Mouse (Mus musculus): Measurements from ENCODE around the gene Sgta.
"Not testable (repeated sequence)": the region's sequence is repeated elsewhere in the genome, so short reads cannot be mapped to it uniquely, and the experiment has no call there.

Gene Sgta

DNA sequence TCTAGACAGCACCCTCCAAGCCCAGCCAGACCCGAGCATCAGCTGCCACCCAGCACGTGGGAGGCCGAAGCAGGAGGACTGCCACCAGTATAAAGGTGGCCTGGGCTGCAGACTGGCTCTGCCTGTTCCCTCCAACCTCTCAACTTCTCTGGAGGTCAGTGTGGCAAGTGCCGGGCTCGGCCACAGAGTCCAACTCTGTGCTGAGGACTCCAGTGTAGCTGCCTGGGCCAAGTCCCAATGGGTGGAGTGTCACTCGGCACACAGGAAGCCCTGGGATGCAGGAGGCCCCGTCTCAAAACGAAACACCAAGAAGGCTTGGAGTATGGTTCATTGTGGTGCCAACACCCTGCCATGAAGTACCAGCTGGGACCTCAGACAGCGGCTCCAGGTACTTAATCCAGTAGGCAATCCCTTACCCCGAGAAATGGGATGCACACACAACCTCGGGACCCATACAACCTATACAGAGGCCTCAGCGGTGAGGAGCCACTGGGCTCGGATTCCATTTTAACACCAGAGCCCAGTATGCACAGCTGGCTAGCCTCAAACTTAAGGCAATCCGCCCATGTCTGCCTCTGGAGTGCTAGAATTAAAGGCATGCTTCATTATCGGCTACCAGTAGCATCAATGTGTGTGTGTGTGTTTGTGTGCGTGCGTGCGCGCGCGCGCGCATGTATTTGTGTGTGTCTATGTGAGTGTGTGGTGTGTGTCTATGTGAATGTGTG lies 2.4 kb downstream of the Sgta start:
- DNase-seq (ENCODE audit: low spot score): no peak

DNA sequence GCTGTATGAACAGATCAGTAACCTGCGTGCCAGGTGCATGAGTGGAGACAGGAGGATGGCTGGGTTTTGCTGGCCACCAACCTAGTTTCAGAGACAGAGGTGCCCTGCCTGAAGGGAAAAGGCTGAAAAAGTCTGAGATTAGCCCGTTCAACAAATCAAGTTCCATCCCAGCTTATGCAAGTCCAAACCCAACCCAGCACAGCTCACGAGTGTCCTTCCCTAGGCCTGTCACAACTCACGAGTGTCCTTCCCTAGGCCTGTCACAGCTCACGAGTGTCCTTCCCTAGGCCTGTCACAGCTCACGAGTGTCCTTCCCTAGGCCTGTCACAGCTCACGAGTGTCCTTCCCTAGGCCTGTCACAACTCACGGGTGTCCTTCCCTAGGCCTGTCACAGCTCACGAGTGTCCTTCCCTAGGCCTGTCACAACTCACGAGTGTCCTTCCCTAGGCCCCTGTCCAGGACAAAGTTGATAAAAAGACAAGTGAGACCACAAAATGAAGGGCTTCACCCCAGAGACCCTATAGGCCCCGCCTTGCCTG lies 4.1 kb downstream of the Sgta start:
- DNase-seq (ENCODE audit: low spot score): not testable (repeated sequence)

DNA sequence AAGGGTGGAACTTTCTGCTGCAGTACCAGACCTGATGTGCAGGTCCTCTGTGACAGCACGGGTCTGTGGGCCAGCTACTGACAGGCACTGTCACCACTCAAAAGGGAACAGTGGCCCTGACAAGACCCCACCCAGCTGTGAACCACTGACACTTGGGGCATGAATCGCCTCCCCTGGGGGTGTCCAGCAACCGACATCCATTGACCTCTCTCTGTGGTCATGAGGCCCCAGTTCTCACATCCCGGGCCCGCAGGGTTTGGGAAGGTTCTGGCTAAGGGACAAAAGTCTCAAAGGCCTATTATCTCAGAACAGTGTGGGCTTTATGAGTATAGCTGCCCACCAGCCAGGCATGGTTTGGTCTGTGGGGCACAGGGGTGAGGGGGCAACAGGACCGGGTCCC lies 4.8 kb downstream of the Sgta start:
- DNase-seq (ENCODE audit: low spot score): no peak

DNA sequence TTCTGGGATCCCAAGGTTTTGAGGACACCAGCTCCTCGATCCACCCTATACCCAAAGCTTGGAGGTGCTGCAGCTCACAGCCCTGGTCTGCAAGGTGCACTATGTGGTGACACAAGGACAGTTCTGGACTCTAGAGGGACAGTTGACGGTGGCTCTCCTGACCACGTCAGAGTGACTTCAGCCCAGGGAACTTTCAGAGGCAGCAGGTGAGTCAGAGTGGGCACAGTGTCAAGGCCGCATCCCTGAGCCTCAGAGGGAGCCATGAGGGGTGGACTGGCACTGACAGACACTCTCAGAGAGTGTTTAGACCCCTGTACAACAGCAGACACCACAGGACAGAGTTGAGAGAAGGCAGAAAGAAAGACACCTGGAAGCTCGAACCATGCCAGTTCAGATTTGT lies 7.4 kb downstream of the Sgta start:
- no peak for DNase-seq (ENCODE audit: low spot score)

DNA sequence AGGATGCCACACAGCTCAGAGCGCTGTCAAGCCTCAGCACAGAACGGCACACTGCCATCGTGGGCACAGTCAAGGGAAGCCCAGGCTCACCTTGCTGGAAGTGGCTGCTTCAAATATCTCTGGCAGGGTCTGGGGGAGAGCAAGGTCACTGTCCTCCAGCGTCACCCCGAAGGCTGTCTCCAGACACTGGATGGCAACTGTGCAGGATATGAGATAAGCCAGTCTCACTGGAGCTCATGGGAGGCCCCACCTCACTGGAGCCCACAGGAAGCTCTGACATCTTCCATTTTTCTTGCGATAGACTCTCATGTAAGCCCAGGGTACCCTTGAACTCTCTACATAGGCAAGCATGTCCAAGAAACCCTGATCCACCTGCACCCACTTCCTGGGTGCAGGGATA lies 8.8 kb downstream of the Sgta start:
- DNase-seq (ENCODE audit: low spot score): no peak

DNA sequence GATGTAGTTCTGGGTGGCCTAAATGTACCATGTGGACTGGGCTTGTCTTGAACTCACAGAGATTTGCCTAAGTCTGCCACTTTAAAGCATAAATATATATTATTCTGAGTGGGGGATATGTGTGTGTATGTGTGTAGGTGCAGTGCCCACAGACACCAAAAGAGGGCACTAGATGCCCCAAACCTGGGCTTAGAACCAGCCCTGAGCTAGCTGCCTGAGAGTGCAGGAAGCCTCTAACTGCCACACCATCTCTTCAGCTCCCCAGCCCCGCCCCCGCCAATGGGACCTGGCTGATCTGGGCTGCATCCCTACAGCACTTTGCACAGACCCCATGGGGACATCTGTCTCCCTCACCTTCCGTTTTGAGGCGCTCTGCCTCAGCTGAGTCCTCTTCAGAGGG lies 9.3 kb downstream of the Sgta start:
- DNase-seq (ENCODE audit: low spot score): no peak

DNA sequence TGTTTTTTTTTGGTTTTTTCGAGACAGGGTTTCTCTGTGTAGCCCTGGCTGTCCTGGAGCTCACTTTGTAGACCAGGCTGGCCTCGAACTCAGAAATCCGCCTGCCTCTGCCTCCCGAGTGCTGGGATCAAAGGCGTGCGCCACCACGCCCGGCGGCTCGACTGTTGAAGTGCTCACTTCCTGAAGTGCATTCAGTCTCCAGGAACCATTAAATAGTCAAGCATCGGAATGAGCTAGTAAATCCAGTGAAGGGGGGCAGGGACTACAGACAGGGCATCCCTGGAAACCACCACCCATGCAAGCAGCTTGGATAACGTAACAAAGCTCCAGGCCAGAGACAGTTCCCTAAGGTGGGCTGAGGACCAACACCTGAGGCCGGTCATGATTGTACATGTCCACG lies 14.7 kb downstream of the Sgta start:
- not testable (repeated sequence) for DNase-seq (ENCODE audit: low spot score)

DNA sequence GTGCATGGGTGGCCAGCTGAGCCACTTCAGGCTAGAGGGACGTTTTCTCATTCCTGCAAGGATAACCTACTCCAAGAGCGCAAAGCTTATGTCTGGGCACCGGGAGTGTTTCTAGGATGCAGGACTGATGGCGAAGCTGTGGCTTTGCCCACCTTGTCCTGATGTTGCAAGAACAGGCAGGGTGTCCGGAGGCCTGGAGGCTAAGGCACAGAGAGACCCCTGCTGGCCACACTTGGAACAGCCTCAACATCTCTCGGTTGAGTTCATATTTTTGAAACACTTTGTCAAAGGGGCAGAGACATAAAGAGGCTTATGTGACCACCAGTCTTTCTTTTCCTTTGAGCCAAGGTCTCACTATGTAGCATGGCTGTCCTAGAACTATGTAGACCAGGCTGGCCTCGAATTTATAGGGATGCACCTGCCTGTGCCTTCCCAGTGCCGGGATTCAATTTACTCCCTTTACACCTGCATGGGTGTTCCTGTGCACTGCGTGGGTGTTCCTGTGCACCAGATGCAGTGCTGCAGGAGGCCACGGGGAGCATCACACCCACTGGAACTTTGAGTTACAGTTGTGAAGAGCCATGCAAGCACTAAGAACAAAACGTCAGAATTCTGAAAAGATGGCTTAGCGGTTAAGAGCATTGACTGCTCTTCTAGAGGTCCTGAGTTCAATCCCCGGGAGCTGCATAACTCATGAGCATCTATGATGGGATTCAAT lies 18.4 kb downstream of the Sgta start:
- DNase-seq (ENCODE audit: low spot score): peak; percentile 68

DNA sequence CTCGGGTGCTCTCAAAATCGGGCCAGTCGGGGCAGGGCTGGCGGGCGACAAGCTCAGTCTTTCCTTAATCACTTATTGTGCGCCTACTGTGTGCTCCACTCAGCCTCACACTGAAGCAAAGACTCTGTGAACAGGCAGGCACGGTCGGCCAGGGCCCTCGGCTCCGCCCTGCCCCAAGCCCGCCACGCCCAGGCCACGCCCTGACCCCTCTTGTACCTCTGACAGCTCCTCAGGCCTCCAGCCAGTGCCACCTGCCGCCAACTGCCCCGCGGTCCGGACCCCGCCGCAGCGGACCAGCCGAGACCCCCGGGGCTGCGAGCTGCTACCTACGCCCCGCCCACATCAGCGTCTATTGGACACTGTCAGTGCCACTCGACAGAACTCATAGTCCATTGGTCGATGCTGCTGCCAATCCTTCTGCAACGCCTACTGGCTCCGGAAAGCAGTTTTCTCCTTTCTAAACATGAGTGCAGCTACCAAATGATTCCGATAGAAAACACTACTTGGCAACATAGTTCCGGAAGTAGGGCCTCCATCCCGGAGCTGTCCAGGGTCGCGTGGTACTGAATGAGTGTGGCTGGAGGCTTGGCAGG lies 22.9 kb downstream of the Sgta start, which contains the start of gene Slc39a3:
TSS of gene Slc39a3 (minus strand) at position 439 of the 593 bp plus-strand sequence.
- peak; percentile 99 for DNase-seq (ENCODE audit: low spot score)

DNA sequence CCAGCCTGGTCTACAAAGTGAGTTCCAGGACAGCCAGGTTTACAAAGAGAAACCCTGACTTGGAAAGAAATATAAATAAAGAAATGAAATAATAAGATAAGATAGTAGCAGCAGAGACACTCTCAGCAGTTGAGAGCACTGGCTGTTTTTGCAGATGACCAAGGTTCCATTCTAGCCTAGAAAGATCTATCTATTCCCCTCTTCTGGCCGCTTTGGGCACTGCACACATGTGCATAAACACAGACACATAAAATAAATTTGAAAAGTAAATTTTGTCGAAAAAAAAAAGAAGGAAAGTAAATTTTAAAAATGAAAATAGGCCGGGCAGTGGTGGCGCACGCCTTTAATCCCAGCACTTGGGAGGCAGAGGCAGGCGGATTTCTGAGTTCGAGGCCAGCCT lies 23.7 kb downstream of the Sgta start:
- DNase-seq (ENCODE audit: low spot score): no peak

DNA sequence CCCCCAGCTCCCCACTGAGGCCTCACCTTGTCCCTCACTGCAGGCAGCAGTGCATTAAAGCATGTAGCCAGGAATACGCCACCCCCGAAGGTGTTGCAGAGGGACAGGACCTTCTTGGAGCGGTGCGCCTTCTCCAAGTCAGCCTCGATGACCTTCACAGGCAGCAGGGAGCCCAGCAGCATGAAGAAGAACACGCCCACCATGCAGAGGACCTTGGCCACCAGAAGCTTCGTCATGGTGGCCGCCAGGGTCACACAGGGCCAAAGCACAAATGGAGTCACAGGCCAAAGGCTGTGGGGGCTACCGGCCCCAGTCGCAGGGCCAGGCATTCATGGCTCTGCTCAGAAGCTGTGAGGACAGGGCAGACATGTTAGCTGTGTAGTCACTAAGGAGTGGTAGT lies 26.4 kb downstream of the Sgta start:
- no peak for DNase-seq (ENCODE audit: low spot score)

DNA sequence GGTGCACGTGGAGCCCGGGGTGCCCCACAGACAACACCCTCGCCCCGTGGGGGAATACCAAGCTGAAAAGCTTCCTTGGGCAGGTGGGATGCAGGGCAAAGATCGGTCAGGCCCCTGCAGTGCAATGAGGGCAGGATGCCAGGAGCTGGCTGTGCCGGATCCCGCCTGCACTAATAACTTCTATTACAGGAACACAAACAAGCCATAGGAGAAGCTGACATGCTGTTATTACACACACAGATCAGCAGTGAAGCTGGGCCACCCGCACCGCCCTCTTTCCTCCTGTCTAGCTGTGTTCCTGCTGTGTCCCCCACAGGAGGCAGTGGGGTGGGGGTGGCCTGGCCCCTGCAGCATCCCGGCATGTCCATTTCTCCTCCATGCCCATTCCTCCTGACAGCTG lies 30.9 kb downstream of the Sgta start:
- no peak for DNase-seq (ENCODE audit: low spot score)

DNA sequence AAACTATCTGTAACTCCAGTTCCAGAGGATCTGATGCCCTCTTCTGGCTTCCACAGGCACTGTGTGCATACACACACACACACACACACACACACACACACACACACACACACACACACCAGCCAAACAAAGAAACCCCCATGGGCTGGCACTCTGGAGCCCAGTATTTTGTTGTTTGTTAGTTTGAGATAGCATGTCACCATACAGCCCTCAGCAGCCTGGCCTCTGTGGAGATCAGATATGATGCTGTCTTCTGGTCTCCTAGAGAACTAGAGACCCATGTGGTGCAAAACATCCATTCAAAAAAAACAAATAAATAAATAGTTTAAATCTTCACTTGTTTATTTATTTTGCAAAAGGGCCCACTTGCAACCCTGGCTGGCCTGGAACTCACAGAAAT lies 31.8 kb downstream of the Sgta start:
- DNase-seq (ENCODE audit: low spot score): no peak

DNA sequence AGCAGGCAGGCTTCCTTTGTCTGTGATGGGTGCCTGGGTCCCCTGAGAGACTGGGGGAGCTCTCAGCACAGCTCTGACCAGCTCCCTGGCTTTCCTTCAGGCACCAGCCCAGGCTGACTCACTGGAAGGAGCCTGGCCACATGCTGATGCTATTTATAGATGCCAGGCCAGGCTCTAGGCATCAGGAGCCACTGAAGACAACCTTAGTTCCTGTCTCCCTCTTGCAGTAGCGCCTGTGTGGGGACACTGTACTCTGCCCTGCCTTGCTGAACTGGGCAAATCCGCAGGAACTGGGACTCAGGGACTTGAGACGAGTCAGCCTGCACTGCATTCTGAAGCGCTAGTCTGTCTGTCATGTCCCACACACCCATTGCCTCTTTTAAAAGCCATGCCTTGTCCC lies 32.6 kb downstream of the Sgta start:
- no peak for DNase-seq (ENCODE audit: low spot score)

DNA sequence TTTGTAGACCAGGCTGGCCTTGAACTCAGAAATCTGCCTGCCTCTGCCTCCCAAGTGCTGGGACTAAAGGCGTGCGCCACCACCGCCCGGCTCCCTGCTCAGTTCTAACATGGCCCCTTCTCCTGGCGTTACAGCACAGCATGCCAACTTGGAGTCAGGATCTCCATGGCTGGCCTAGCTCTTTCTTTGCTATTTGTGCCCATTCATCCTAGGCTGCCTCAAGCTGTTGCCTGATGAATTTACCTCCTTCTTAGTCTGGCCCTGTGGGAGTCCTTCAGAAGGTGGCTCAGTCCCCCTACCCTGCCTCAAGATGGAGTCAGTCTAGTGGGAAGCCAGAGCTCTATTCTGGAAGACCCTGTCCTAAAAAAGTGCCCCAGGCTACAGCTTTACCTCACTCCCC lies 33.1 kb downstream of the Sgta start:
- no peak for DNase-seq (ENCODE audit: low spot score)

DNA sequence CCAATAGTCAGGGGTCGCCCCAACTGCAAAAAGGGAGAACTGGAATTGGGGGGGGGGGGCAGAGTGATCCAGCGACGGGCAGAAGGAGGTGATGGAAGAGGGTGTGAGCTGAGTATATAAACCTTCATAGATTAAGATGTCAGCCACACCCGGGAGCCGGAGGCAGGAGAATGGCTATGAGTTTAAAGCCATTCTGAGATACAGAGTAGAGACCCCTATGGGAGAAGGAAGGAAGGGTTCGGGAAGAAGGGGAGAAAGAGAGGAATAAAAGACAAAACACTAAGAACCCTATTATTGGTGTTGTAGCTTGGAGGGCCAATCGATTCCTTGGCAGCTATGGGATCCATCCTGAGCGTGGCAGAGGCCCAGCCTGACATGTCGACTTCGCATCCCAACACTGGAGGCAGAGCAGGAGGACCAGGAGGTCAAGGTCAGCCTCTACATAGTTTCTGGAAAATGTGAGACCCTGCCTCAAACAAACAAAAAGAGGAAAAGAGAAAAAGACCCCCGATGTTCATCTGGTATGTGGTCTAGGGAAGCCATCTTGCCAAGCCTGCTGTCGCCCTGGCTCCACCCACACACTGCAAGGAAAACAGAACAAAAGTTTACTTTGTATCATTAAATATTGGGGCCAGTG lies 34.2 kb downstream of the Sgta start, which contains the start of gene Diras1:
TSS of gene Diras1 (minus strand) at position 24 of the 637 bp plus-strand sequence.
- DNase-seq (ENCODE audit: low spot score): no peak

DNA sequence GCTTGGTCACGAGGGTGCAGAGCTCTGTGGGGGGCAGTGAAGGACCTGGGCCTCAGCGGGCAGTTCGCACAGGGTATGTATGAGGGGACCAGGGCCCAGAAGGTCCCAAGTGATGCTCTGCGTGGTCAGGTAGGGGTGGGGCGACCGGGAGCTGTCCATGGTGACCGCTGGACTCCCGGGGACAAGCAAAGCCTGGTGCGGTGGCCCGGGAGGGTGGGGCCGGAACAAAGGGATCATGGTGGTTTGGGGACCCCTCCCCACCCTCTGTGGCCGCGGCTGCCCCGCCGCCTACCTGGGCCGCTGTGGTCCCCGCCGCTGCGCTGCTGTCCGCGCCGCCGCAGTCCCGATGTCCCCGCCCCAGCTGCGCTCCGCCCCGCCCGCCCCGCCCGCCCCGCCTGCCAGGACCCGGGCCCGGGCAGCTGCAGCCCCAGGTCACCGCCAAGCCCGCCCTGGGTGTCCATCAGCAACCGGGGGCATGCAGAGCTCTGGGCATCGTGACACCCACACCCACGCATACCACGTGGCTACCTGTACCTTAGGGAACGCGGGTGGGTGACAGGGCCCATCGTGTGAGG lies 34.8 kb downstream of the Sgta start:
- no peak for DNase-seq (ENCODE audit: low spot score)

DNA sequence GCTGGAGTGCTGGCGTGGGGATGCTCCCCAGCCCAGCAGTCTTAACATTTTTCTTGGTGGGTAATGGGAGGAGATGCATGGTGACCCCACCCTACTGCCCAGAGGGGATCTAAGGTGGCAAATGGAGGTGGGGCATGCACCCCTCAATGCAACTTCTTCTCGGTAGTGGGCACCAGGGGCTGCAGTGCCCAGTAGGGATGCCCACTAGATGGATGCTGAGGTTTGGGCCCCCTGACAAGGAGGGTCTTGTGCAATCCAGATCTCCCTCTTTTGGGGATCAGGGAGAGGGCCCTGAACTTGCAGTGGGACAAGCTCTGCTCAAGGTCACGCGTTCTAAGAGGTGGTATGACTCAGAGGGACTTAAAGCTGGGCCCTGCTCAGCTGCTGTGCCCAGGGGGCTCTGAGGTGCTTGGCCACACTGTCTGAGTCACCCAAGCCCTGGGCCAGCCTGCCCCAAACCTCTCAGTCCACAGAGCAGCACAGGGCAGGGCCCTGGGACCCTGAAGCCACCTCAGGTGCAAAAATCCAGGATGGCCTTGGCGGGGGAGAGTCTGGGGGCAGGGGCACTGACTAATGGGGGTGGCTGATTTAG lies 35.5 kb downstream of the Sgta start:
- DNase-seq (ENCODE audit: low spot score): no peak

DNA sequence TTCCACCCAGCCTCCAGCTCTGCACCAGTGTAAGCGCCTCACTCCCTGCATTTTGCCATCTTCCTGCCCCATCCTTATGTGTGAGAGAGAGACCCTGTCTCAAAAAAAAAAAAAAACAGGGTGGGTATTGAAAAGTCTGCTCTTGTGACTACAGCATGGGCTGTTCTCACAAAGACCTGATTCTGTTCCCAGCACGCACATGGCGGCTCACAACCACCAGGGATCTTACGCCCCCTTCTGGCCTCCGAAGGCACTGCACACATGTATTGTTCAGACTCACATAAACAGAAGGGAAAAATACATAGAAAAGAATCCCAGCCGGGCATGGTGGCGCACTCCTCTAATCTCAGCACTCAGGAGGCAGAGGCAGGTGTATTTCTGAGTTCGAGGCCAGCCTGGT lies 37.2 kb downstream of the Sgta start:
- no peak for DNase-seq (ENCODE audit: low spot score)

DNA sequence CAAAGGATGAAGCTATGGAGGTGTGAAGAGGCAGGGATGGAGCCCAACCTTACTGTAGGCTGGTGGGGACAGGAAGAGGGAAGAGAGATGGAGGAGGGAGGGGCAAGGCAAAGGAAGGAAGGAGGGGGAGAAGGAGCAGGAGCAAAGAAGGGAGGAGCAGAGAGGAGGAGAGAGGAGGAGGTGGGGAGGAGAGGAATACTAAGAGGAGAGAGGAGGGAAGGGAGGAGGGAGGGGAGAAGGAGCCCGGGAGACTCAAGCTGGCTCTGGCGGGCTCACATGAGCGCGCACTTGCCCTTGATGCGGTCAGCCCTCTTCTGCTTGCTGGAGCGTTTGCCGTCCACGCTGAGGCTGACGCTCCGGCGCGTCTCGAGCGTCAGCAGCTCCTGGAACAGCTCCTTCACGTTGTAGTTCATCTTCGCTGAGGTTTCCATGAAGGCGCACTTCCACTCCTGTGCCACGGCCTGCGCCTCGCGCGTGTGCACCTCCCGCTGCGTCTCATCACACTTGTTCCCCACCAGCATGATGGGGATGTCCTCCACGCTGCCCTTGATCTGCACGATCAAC lies 38.4 kb downstream of the Sgta start:
- no peak for DNase-seq (ENCODE audit: low spot score)

DNA sequence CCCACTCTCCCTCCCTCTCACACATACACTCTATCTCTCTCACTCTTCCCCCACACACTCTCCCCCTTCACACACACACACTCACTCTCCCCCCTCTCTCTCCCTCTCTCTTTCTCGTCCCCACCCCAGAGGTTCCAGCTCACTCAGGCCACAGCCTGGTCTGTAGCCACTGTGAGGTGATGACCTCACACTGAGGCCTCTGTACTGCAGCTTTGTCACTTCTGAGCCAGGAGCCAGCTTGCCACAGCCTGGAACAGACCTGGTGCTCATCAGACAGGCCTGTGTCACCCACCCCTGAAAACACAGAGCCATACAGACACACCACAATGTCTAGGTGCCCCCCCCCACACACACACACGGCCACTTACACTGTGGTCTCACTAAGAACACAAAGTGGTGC lies 39.8 kb downstream of the Sgta start:
- no peak for DNase-seq (ENCODE audit: low spot score)
